Mouse (Mus musculus): ENCODE measurements at regions not wholly inside any gene's neighbourhood (a gene's known extent, or its start where the extent isn't known, plus 50 kb on each side); places are given as distances from the start of the nearest gene placed in this dataset.

- Histone ChIP-seq H3K27ac (replicated peaks in 1 of 2; ENCODE audit: control insufficient read depth in 1 of 2, insufficient read depth in 1 of 2, low read depth in 2 of 2, low read length in 2 of 2) (no peak overlapping the region), H3K27me3 (ENCODE audit: control insufficient read depth, insufficient read depth, low read length) (no peaks in the 10 kb centered on the region), H3K4me1 (ENCODE audit: control insufficient read depth in 2 of 2, insufficient read depth in 2 of 2, low read length in 2 of 2) (no peaks in the 10 kb centered on the region), H3K4me3 (ENCODE audit: control insufficient read depth in 1 of 2, insufficient read depth in 1 of 2, low read depth in 1 of 2, low read length in 2 of 2) (no peak overlapping the region), H3K36me3 (ENCODE audit: control insufficient read depth, insufficient read depth, low read length) (no peaks in the 10 kb centered on the region), H3K4me2 (ENCODE audit: low read length) (no peak overlapping the region), H3K9ac (ENCODE audit: low read length) (no peak overlapping the region), H3K9me3 (ENCODE audit: control insufficient read depth, low read length) (no peaks in the 10 kb centered on the region)
- WGBS = 57% methylated on average over 2 of the region's 2 CpGs
- ATAC-seq (ENCODE audit: insufficient number of reproducible peaks, insufficient read depth, low FRiP score, low read depth) = no peak
Measured at GRCm38 (mm10) chr4:55860055-55860454, 327.8 kb upstream of the Klf4 start.

GRCm38 (mm10) chr4:55859211-55859761 is 327.0 kb upstream of the Klf4 start:
- WGBS = 80% methylated on average over 2 of the region's 2 CpGs
- no peaks in the 10 kb centered on the region for H3K4me1 ChIP-seq (ENCODE audit: control insufficient read depth in 2 of 2, insufficient read depth in 2 of 2, low read length in 2 of 2)
- no peak overlapping the region for H3K4me3 ChIP-seq (ENCODE audit: control insufficient read depth in 1 of 2, insufficient read depth in 1 of 2, low read depth in 1 of 2, low read length in 2 of 2)
- H3K9ac ChIP-seq (ENCODE audit: low read length) = no peak overlapping the region
- ATAC-seq (ENCODE audit: insufficient number of reproducible peaks, insufficient read depth, low FRiP score, low read depth) = no peak
- H3K36me3 ChIP-seq (ENCODE audit: control insufficient read depth, insufficient read depth, low read length) = no peaks in the 10 kb centered on the region
- H3K4me2 ChIP-seq (ENCODE audit: low read length) = no peak overlapping the region
- no peaks in the 10 kb centered on the region for H3K27me3 ChIP-seq (ENCODE audit: control insufficient read depth, insufficient read depth, low read length)
- H3K9me3 ChIP-seq (ENCODE audit: control insufficient read depth, low read length) = no peaks in the 10 kb centered on the region
- no peak overlapping the region for H3K27ac ChIP-seq (replicated peaks in 1 of 2; ENCODE audit: control insufficient read depth in 1 of 2, insufficient read depth in 1 of 2, low read depth in 2 of 2, low read length in 2 of 2)

GRCm38 (mm10) chr4:55851430-55851829 is 319.2 kb upstream of the Klf4 start:
- no peak overlapping the region for H3K9ac ChIP-seq (ENCODE audit: low read length)
- ATAC-seq (ENCODE audit: insufficient number of reproducible peaks, insufficient read depth, low FRiP score, low read depth) = no peak
- H3K4me2 ChIP-seq (ENCODE audit: low read length) = no peak overlapping the region
- no peak overlapping the region for H3K4me3 ChIP-seq (ENCODE audit: control insufficient read depth in 1 of 2, insufficient read depth in 1 of 2, low read depth in 1 of 2, low read length in 2 of 2)
- H3K27me3 ChIP-seq (ENCODE audit: control insufficient read depth, insufficient read depth, low read length) = no peaks in the 10 kb centered on the region
- H3K36me3 ChIP-seq (ENCODE audit: control insufficient read depth, insufficient read depth, low read length) = no peaks in the 10 kb centered on the region
- H3K9me3 ChIP-seq (ENCODE audit: control insufficient read depth, low read length) = no peaks in the 10 kb centered on the region
- WGBS = 82% methylated on average over 1 of the region's 1 CpGs
- no peak overlapping the region for H3K27ac ChIP-seq (replicated peaks in 1 of 2; ENCODE audit: control insufficient read depth in 1 of 2, insufficient read depth in 1 of 2, low read depth in 2 of 2, low read length in 2 of 2)
- no peaks in the 10 kb centered on the region for H3K4me1 ChIP-seq (ENCODE audit: control insufficient read depth in 2 of 2, insufficient read depth in 2 of 2, low read length in 2 of 2)

GRCm38 (mm10) chr4:55851027-55851426 is 318.8 kb upstream of the Klf4 start:
- no peak overlapping the region for H3K4me2 ChIP-seq (ENCODE audit: low read length)
- WGBS = 69% methylated on average over 5 of the region's 5 CpGs
- H3K4me3 ChIP-seq (ENCODE audit: control insufficient read depth in 1 of 2, insufficient read depth in 1 of 2, low read depth in 1 of 2, low read length in 2 of 2) = no peak overlapping the region
- H3K9ac ChIP-seq (ENCODE audit: low read length) = no peak overlapping the region
- no peaks in the 10 kb centered on the region for H3K36me3 ChIP-seq (ENCODE audit: control insufficient read depth, insufficient read depth, low read length)
- ATAC-seq (ENCODE audit: insufficient number of reproducible peaks, insufficient read depth, low FRiP score, low read depth) = no peak
- H3K9me3 ChIP-seq (ENCODE audit: control insufficient read depth, low read length) = no peaks in the 10 kb centered on the region
- H3K27me3 ChIP-seq (ENCODE audit: control insufficient read depth, insufficient read depth, low read length) = no peaks in the 10 kb centered on the region
- H3K4me1 ChIP-seq (ENCODE audit: control insufficient read depth in 2 of 2, insufficient read depth in 2 of 2, low read length in 2 of 2) = no peaks in the 10 kb centered on the region
- no peak overlapping the region for H3K27ac ChIP-seq (replicated peaks in 1 of 2; ENCODE audit: control insufficient read depth in 1 of 2, insufficient read depth in 1 of 2, low read depth in 2 of 2, low read length in 2 of 2)

- Histone ChIP-seq H3K36me3 (ENCODE audit: control insufficient read depth, insufficient read depth, low read length) (no peaks in the 10 kb centered on the region), H3K4me1 (ENCODE audit: control insufficient read depth in 2 of 2, insufficient read depth in 2 of 2, low read length in 2 of 2) (no peaks in the 10 kb centered on the region), H3K9ac (ENCODE audit: low read length) (no peak overlapping the region), H3K27ac (replicated peaks in 1 of 2; ENCODE audit: control insufficient read depth in 1 of 2, insufficient read depth in 1 of 2, low read depth in 2 of 2, low read length in 2 of 2) (no peak overlapping the region), H3K4me3 (ENCODE audit: control insufficient read depth in 1 of 2, insufficient read depth in 1 of 2, low read depth in 1 of 2, low read length in 2 of 2) (no peak overlapping the region), H3K27me3 (ENCODE audit: control insufficient read depth, insufficient read depth, low read length) (no peaks in the 10 kb centered on the region), H3K4me2 (ENCODE audit: low read length) (no peak overlapping the region), H3K9me3 (ENCODE audit: control insufficient read depth, low read length) (no peaks in the 10 kb centered on the region)
- WGBS = 46% methylated on average over 12 of the region's 12 CpGs
- ATAC-seq (ENCODE audit: insufficient number of reproducible peaks, insufficient read depth, low FRiP score, low read depth) = no peak
Measured at GRCm38 (mm10) chr4:55843727-55844401, 311.6 kb upstream of the Klf4 start.

GRCm38 (mm10) chr4:55838568-55838967 is 306.3 kb upstream of the Klf4 start:
- Histone ChIP-seq H3K4me1 (ENCODE audit: control insufficient read depth in 2 of 2, insufficient read depth in 2 of 2, low read length in 2 of 2) (no peaks in the 10 kb centered on the region), H3K4me2 (ENCODE audit: low read length) (no peak overlapping the region), H3K4me3 (ENCODE audit: control insufficient read depth in 1 of 2, insufficient read depth in 1 of 2, low read depth in 1 of 2, low read length in 2 of 2) (no peak overlapping the region), H3K9me3 (ENCODE audit: control insufficient read depth, low read length) (no peaks in the 10 kb centered on the region), H3K36me3 (ENCODE audit: control insufficient read depth, insufficient read depth, low read length) (no peaks in the 10 kb centered on the region), H3K27ac (replicated peaks in 1 of 2; ENCODE audit: control insufficient read depth in 1 of 2, insufficient read depth in 1 of 2, low read depth in 2 of 2, low read length in 2 of 2) (no peak overlapping the region), H3K9ac (ENCODE audit: low read length) (no peak overlapping the region), H3K27me3 (ENCODE audit: control insufficient read depth, insufficient read depth, low read length) (no peaks in the 10 kb centered on the region)
- ATAC-seq (ENCODE audit: insufficient number of reproducible peaks, insufficient read depth, low FRiP score, low read depth) = no peak
- WGBS = 78% methylated on average over 3 of the region's 3 CpGs

- Histone ChIP-seq H3K4me3 (ENCODE audit: control insufficient read depth in 1 of 2, insufficient read depth in 1 of 2, low read depth in 1 of 2, low read length in 2 of 2) (no peak overlapping the region), H3K9me3 (ENCODE audit: control insufficient read depth, low read length) (no peaks in the 10 kb centered on the region), H3K4me1 (ENCODE audit: control insufficient read depth in 2 of 2, insufficient read depth in 2 of 2, low read length in 2 of 2) (peaks cover 4 to 12% of the 10 kb centered on the region in 2 experiments), H3K36me3 (ENCODE audit: control insufficient read depth, insufficient read depth, low read length) (no peaks in the 10 kb centered on the region), H3K4me2 (ENCODE audit: low read length) (no peak overlapping the region), H3K9ac (ENCODE audit: low read length) (no peak overlapping the region), H3K27me3 (ENCODE audit: control insufficient read depth, insufficient read depth, low read length) (no peaks in the 10 kb centered on the region), H3K27ac (replicated peaks in 1 of 2; ENCODE audit: control insufficient read depth in 1 of 2, insufficient read depth in 1 of 2, low read depth in 2 of 2, low read length in 2 of 2) (no peak overlapping the region)
- no peak for ATAC-seq (ENCODE audit: insufficient number of reproducible peaks, insufficient read depth, low FRiP score, low read depth)
- 50% methylated on average over 9 of the region's 9 CpGs for WGBS
Measured at GRCm38 (mm10) chr4:55824047-55824760, 291.9 kb upstream of the Klf4 start.
